Mouse (Mus musculus): Measurements from ENCODE around the gene Lrrc34.

DNA sequence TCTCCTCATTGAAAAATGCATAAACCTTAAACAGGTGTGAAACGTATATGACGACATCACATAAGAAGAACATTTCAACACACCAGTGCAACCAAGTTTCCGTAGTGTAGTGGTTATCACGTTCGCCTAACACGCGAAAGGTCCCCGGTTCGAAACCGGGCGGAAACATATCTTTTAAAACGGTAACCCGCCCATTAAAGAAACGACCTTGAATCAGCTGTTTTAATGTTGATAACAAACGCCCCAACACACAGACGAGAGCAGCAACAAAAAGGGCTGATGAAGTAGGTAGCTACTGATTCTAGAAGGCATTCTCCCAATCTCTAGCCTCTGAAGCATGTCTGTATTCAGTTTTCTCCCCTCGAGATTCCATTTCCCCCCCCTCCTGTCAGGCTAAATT is 46.5 kb downstream of the Lrrc34 start:
- TF ChIP-seq FLI1 (IDR thresholded peaks at IDR 0.05; ENCODE audit: low read length) (no peak), GATA1 (IDR thresholded peaks at IDR 0.05; ENCODE audit: borderline replicate concordance, low read length) (no peak)
